Mouse (Mus musculus) small intestine, adult 2 months (tissue): ENCODE results near the gene Atf6b. TPM values are rescaled to one million over a fixed set of nuclear protein-coding genes. Genes with fewer than 3 reads are reported as not detected.

Source experiments
- H3K27ac ChIP-seq: fragments of 200-500 bp; 2 replicates; pipeline ENCODE4 v1.5.1; 2012; ENCODE audit warnings: low read depth, low read length, control low read depth, inconsistent platforms; ENCODE audit not compliant: insufficient read depth
- H3K27me3 ChIP-seq: fragments of 200-500 bp; 2 replicates; pipeline ENCODE4 v1.6.1; 2012; ENCODE audit warnings: mild to moderate bottlenecking, moderate library complexity, low read length, inconsistent platforms; ENCODE audit not compliant: control insufficient read depth, insufficient read depth
- H3K36me3 ChIP-seq: fragments of 200-500 bp; 2 replicates; pipeline ENCODE4 v1.6.1; 2012; ENCODE audit warnings: mild to moderate bottlenecking, low read length, control low read depth, inconsistent platforms; ENCODE audit not compliant: control insufficient read depth, insufficient read depth
- H3K4me1 ChIP-seq: fragments of 200-500 bp; 2 replicates; pipeline ENCODE4 v1.6.1; 2012; ENCODE audit warnings: low read length, inconsistent platforms, mixed read lengths; ENCODE audit not compliant: control insufficient read depth, insufficient read depth, insufficient read length
- H3K4me3 ChIP-seq: fragments of 200-500 bp; 2 replicates; pipeline ENCODE4 v1.5.1; 2012; ENCODE audit warnings: low read depth, mild to moderate bottlenecking, control low read depth, inconsistent platforms, low read length, moderate library complexity
- CTCF ChIP-seq: fragments of 200-500 bp; IDR thresholded peaks from 2 replicates; pipeline ENCODE4 v1.5.1; 2012; ENCODE audit warnings: low read depth, mild to moderate bottlenecking, control low read depth, inconsistent platforms, low read length, moderate library complexity, mixed read lengths; ENCODE audit not compliant: insufficient replicate concordance, insufficient read length; ENCODE audit errors: extremely low read depth
- POLR2A ChIP-seq: fragments of 200-500 bp; IDR thresholded peaks from 2 replicates; pipeline ENCODE4 v1.6.1; 2012; ENCODE audit warnings: low read depth, mild to moderate bottlenecking, control low read depth, inconsistent platforms, low read length, moderate library complexity
- WGBS: fragments of 180-500 bp; shearing (Covaris S2); methylation state at CpG from one replicate; pipeline ENCODE4 v1.1.7; 2018; 5-methylcytosine and 5-hydroxymethylcytosine counted together
- polyA plus RNA-seq: library from polyadenylated mRNA; depleted of rRNA; stranded (reverse); fragments of >200 nt; gene quantifications from 2 replicates; pipeline ENCODE4 v1.2.3, GENCODE M21; 2012

Gene Atf6b
- polyA plus RNA-seq, 1 experiment: 48.0 TPM

DNA sequence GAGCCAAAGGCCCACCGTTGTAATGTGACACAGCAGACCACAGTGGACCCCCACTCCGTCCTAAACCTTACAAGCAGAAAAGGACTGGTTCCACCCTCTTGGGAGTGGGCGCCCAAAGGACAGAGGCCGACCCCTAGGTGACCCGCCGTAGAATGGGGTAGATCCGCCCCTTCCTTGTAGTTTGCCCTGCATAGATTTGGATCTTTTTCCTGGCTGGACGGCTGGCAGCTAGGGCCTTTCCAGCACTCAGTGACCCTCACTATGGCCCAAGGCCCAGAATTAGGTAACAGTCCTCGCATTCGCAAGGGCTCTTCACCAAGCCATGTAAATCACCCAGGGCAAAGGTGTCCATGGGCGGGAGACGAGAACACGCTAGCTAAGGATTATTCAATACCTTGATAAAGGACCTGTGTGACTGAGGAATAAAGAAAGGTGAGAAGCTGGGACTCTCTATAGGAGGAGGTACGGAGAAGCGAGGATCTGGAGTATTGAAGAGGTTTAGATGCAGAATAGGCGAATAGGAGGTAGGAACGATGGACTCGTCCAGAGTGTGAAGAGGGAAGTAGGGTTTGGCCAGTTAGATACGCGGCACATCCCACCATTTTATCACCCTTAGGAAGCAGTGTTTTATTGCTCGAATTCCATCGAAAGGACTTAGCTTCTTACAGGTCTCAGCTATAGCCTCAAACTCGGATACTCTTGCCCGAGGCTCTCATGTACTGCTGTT, 42.3 kb upstream of the Atf6b start:
- TF ChIP-seq CTCF: no peak
- no peak for TF ChIP-seq POLR2A
- Histone ChIP-seq H3K27me3 (no peaks in the 10 kb centered on the region), H3K36me3 (peaks cover 11% of the 10 kb centered on the region), H3K4me3 (peak overlapping the region; percentile 73), H3K27ac (peak overlapping the region; percentile 100), H3K4me1 (peaks cover 33% of the 10 kb centered on the region)
- 4% methylated on average over 24 of the region's 24 CpGs for WGBS

DNA sequence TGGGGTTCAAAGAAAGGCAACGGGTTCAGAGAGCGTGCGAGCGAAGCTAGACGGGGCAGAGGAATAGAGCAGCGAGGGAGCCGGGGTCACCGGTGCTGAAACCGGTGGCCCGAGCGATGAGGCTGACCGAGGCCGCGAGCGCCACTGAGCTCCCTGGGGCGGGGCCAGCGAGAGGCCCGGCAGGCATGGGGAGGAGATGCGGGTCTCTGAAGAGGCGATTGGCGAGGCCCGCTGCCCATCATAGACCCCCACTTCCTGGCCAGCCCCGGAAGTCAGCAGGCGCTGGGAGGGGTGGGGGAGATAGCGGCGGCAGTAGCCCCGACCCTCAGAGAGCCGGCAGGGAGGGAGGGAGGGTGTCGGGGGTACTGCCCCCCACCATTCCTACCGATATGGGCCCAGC, 41.3 kb upstream of the Atf6b start:
- peaks cover 31% of the 10 kb centered on the region for H3K4me1 ChIP-seq
- H3K36me3 ChIP-seq: peaks cover 8% of the 10 kb centered on the region
- under 1% methylated on average over 30 of the region's 30 CpGs for WGBS
- H3K4me3 ChIP-seq: peak overlapping the region; percentile 73
- TF ChIP-seq CTCF: no peak
- peak; percentile 97 for TF ChIP-seq POLR2A
- peak overlapping the region; percentile 100 for H3K27ac ChIP-seq
- H3K27me3 ChIP-seq: no peaks in the 10 kb centered on the region

GRCm38 (mm10) chr17:34606186-34607039, 40.5 kb upstream of the Atf6b start:
- WGBS: 3% methylated on average over 32 of the region's 32 CpGs
- Histone ChIP-seq H3K4me1 (peaks cover 31% of the 10 kb centered on the region), H3K4me3 (peak overlapping the region; percentile 73), H3K27me3 (no peaks in the 10 kb centered on the region), H3K36me3 (peaks cover 12% of the 10 kb centered on the region), H3K27ac (peak overlapping the region; percentile 79)
- TF ChIP-seq POLR2A: no peak; the same call in 1 of the 2 replicates

GRCm38 (mm10) chr17:34607997-34608396, 38.9 kb upstream of the Atf6b start:
- Histone ChIP-seq H3K4me1 (peaks cover 28% of the 10 kb centered on the region), H3K4me3 (no peak overlapping the region), H3K27ac (peak overlapping the region; percentile 14), H3K36me3 (peaks cover 22% of the 10 kb centered on the region), H3K27me3 (no peaks in the 10 kb centered on the region)
- TF ChIP-seq POLR2A (no peak), CTCF (no peak)
- 30% methylated on average over 7 of the region's 7 CpGs for WGBS

- Histone ChIP-seq H3K27me3 (no peaks in the 10 kb centered on the region), H3K4me3 (no peak overlapping the region), H3K36me3 (peaks cover 30% of the 10 kb centered on the region), H3K4me1 (peaks cover 20% of the 10 kb centered on the region), H3K27ac (no peak overlapping the region)
- TF ChIP-seq CTCF (no peak), POLR2A (no peak)
- 91% methylated on average over 8 of the region's 8 CpGs for WGBS
These were observed 35.9 kb upstream of the Atf6b start for GRCm38 (mm10) chr17:34611050-34611449.

GRCm38 (mm10) chr17:34613054-34613645, 33.8 kb upstream of the Atf6b start:
- H3K36me3 ChIP-seq: peaks cover 38% of the 10 kb centered on the region
- H3K27me3 ChIP-seq: no peaks in the 10 kb centered on the region
- H3K4me1 ChIP-seq: peaks cover 7% of the 10 kb centered on the region
- H3K27ac ChIP-seq: no peak overlapping the region
- 81% methylated on average over 11 of the region's 11 CpGs for WGBS
- TF ChIP-seq CTCF (no peak), POLR2A (no peak)
- no peak overlapping the region for H3K4me3 ChIP-seq

- H3K27ac ChIP-seq: no peak overlapping the region
- no peak overlapping the region for H3K4me3 ChIP-seq
- peaks cover under 1% of the 10 kb centered on the region; the same call in 1 of the 2 replicates for H3K4me1 ChIP-seq
- no peaks in the 10 kb centered on the region for H3K27me3 ChIP-seq
- WGBS: 88% methylated on average over 10 of the region's 10 CpGs
- H3K36me3 ChIP-seq: peaks cover 38% of the 10 kb centered on the region
- TF ChIP-seq CTCF: no peak
- no peak for TF ChIP-seq POLR2A
These were observed 33.1 kb upstream of the Atf6b start for GRCm38 (mm10) chr17:34613830-34614229.
